Comparison of ENCODE assay signal across 8 mouse cellular contexts in genomic region chr11:43385716-43386115, GRCm38 (mm10). TPM values are rescaled to one million over a fixed set of nuclear protein-coding genes. Genes with fewer than 3 reads are reported as not detected.
DNase-seq lines count a peak whose midpoint lies in the region; ATAC-seq lines count a peak whose summit lies in the region.

No protein-coding gene starts in this region.

- H3K4me1 ChIP-seq in kidney, embryonic 16.5 days (ENCODE audit: insufficient read depth, low read length), result peaks cover 7% of the 10 kb centered on the region; the same call in 1 of the 2 replicates
- peaks cover 3% of the 10 kb centered on the region; the same call in 1 of the 2 replicates for H3K4me1 ChIP-seq in brown adipose tissue, adult 24 weeks (ENCODE audit: control insufficient read depth, insufficient read depth, insufficient read length, low read length)
- peaks cover 15% of the 10 kb centered on the region for H3K4me1 ChIP-seq in forebrain, embryonic 13.5 days
- peaks cover 14% of the 10 kb centered on the region for H3K4me1 ChIP-seq in limb, embryonic 10.5 days
- H3K4me1 ChIP-seq in neural tube, embryonic 11.5 days (ENCODE audit: control insufficient read depth, insufficient read depth, low read length), result 0 out of 2 replicates have a peak, but pooled peaks cover 2% of the 10 kb centered on the region

- H3K27ac ChIP-seq in kidney, embryonic 16.5 days (ENCODE audit: low read length), result no peak overlapping the region; the same call in 1 of the 2 replicates
- peak overlapping the region; percentile 64 for H3K27ac ChIP-seq in brown adipose tissue, adult 24 weeks (replicated peaks; ENCODE audit: low read depth, low read length)
- H3K27ac ChIP-seq in forebrain, embryonic 13.5 days, result no peak overlapping the region
- H3K27ac ChIP-seq in limb, embryonic 10.5 days, result peak overlapping the region; percentile 75; the same call in 1 of the 2 replicates
- H3K27ac ChIP-seq in neural tube, embryonic 11.5 days (ENCODE audit: low read depth, low read length), result no peak overlapping the region

- DNase-seq in kidney, adult 18-20 months, result no peak
- DNase-seq in limb, embryonic 10.5 days (ENCODE audit: low spot score), result peak; percentile 36
- peak; percentile 54 for DNase-seq in neural tube, embryonic 11.5 days (ENCODE audit: low spot score)

- WGBS in kidney, embryonic 16.5 days, result 4% methylated on average over 8 of the region's 8 CpGs
- 1% methylated on average over 8 of the region's 8 CpGs for WGBS in forebrain, embryonic 13.5 days
- WGBS in limb, embryonic 10.5 days, result 3% methylated on average over 8 of the region's 8 CpGs
- 3% methylated on average over 8 of the region's 8 CpGs for WGBS in neural tube, embryonic 11.5 days

- H3K36me3 ChIP-seq in kidney, embryonic 16.5 days (ENCODE audit: insufficient read depth, low read length), result no peaks in the 10 kb centered on the region
- H3K36me3 ChIP-seq in forebrain, embryonic 13.5 days (ENCODE audit: poor library complexity, severe bottlenecking), result no peaks in the 10 kb centered on the region
- H3K36me3 ChIP-seq in limb, embryonic 10.5 days, result no peaks in the 10 kb centered on the region
- no peaks in the 10 kb centered on the region for H3K36me3 ChIP-seq in neural tube, embryonic 11.5 days (ENCODE audit: control insufficient read depth, insufficient read depth, low read length)

- H3K4me3 ChIP-seq in kidney, embryonic 16.5 days (ENCODE audit: low read length), result peak overlapping the region; percentile 39
- H3K4me3 ChIP-seq in brown adipose tissue, adult 24 weeks (ENCODE audit: insufficient read depth, low read depth, low read length), result peak overlapping the region; percentile 59
- peak overlapping the region; percentile 32 for H3K4me3 ChIP-seq in forebrain, embryonic 13.5 days
- peak overlapping the region; percentile 46 for H3K4me3 ChIP-seq in limb, embryonic 10.5 days
- peak overlapping the region; percentile 24 for H3K4me3 ChIP-seq in neural tube, embryonic 11.5 days (ENCODE audit: low read depth, low read length)

- H3K9ac ChIP-seq in kidney, embryonic 16.5 days (replicated peaks; ENCODE audit: low read length), result peak overlapping the region; percentile 54
- peak overlapping the region; percentile 60 for H3K9ac ChIP-seq in forebrain, embryonic 13.5 days
- H3K9ac ChIP-seq in neural tube, embryonic 11.5 days (ENCODE audit: low read length), result peak overlapping the region; percentile 57; the same call in 1 of the 2 replicates

- peak; percentile 55 for ATAC-seq in kidney, embryonic 16.5 days (ENCODE audit: low FRiP score, low TSS enrichment)
- ATAC-seq in forebrain, embryonic 13.5 days, result peak; percentile 68
- ATAC-seq in neural tube, embryonic 11.5 days (ENCODE audit: insufficient read depth, low FRiP score, low TSS enrichment), result peak; percentile 64
- ATAC-seq in megakaryocyte progenitor cell, adult 5-6 weeks (replicated peaks; ENCODE audit: poor library complexity), result no peak
- no peak for ATAC-seq in inflammation-experienced regulatory T-cells, adult 6 months

- peak overlapping the region; percentile 66 for H3K4me2 ChIP-seq in kidney, embryonic 16.5 days (replicated peaks; ENCODE audit: low read depth, low read length)
- H3K4me2 ChIP-seq in forebrain, embryonic 13.5 days, result peak overlapping the region; percentile 68
- H3K4me2 ChIP-seq in neural tube, embryonic 11.5 days (ENCODE audit: low read depth), result peak overlapping the region; percentile 61

- H3K27me3 ChIP-seq in kidney, embryonic 16.5 days (ENCODE audit: insufficient read depth, low read length), result 0 out of 2 replicates have a peak, but pooled peaks cover 2% of the 10 kb centered on the region
- H3K27me3 ChIP-seq in forebrain, embryonic 13.5 days, result 0 out of 2 replicates have a peak, but pooled peaks cover 2% of the 10 kb centered on the region
- H3K27me3 ChIP-seq in limb, embryonic 10.5 days (ENCODE audit: low read depth, poor library complexity, severe bottlenecking), result peaks cover 27% of the 10 kb centered on the region
- H3K27me3 ChIP-seq in neural tube, embryonic 11.5 days (ENCODE audit: control insufficient read depth, insufficient read depth, low read length), result no peaks in the 10 kb centered on the region

- no peaks in the 10 kb centered on the region for H3K9me3 ChIP-seq in kidney, embryonic 16.5 days (ENCODE audit: low read length)
- H3K9me3 ChIP-seq in forebrain, embryonic 13.5 days (replicated peaks), result no peaks in the 10 kb centered on the region
- no peaks in the 10 kb centered on the region for H3K9me3 ChIP-seq in limb, embryonic 10.5 days (replicated peaks)
- H3K9me3 ChIP-seq in neural tube, embryonic 11.5 days (ENCODE audit: control insufficient read depth, low read length), result no peaks in the 10 kb centered on the region

RNA-seq across cellular contexts. Expression of gene Pttg1, which starts 40.3 kb away (rescaled TPM):
- 101 and 102 TPM in 2 replicates for polyA plus RNA-seq in kidney, embryonic 16.5 days (2015; fragmentation: Nextera tagmentation; extraction: Ambion mirVana)
- 157 and 160 TPM in 2 replicates for polyA plus RNA-seq in brown adipose tissue, adult 24 weeks (2012; ENCODE audit: insufficient read depth, insufficient read length, missing spikeins)
- polyA plus RNA-seq in forebrain, embryonic 13.5 days (2015; fragmentation: Nextera tagmentation; extraction: Ambion mirVana), result 38.1 and 45.3 TPM in 2 replicates
- 86.4 and 104 TPM in 2 replicates for polyA plus RNA-seq in limb, embryonic 10.5 days (2016; fragmentation: Nextera tagmentation; extraction: Ambion mirVana)
- polyA plus RNA-seq in neural tube, embryonic 11.5 days (2014; fragmentation: Nextera tagmentation; extraction: Ambion mirVana), result 62.8 and 71.2 TPM in 2 replicates
- 47.0 and 54.2 TPM in 2 replicates for total RNA-seq in megakaryocyte progenitor cell, adult 5-6 weeks (2015)
- total RNA-seq in megakaryocyte progenitor cell, adult 5-6 weeks (2017), result 47.9 and 52.5 TPM in 2 replicates
- 100 to 1,000 TPM; 103 to 180 (median 127) TPM for polyA plus RNA-seq in inflammation-experienced regulatory T-cells, adult 6 months (2017; shearing (Covaris generic))

RNA-seq across cellular contexts. Expression of gene Slu7, which starts 47.8 kb away (rescaled TPM):
- polyA plus RNA-seq in kidney, embryonic 16.5 days (2015; fragmentation: Nextera tagmentation; extraction: Ambion mirVana), result 59.6 and 66.3 TPM in 2 replicates
- polyA plus RNA-seq in brown adipose tissue, adult 24 weeks (2012; ENCODE audit: insufficient read depth, insufficient read length, missing spikeins), result 15.2 and 20.3 TPM in 2 replicates
- 68.4 and 72.8 TPM in 2 replicates for polyA plus RNA-seq in forebrain, embryonic 13.5 days (2015; fragmentation: Nextera tagmentation; extraction: Ambion mirVana)
- 49.2 and 59.9 TPM in 2 replicates for polyA plus RNA-seq in limb, embryonic 10.5 days (2016; fragmentation: Nextera tagmentation; extraction: Ambion mirVana)
- polyA plus RNA-seq in neural tube, embryonic 11.5 days (2014; fragmentation: Nextera tagmentation; extraction: Ambion mirVana), result 63.8 and 65.3 TPM in 2 replicates
- 27.5 and 30.5 TPM in 2 replicates for total RNA-seq in megakaryocyte progenitor cell, adult 5-6 weeks (2015)
- 66.0 and 73.7 TPM in 2 replicates for total RNA-seq in megakaryocyte progenitor cell, adult 5-6 weeks (2017)
- 100 to 1,000 TPM; 102 to 127 (median 108) TPM for polyA plus RNA-seq in inflammation-experienced regulatory T-cells, adult 6 months (2017; shearing (Covaris generic))

Comparison
In these comparisons a context has a peak if more than half of its experiments do, and no peak if none do; other contexts are left out.
1. ATAC-seq: peak in kidney, embryonic 16.5 days (single experiment), forebrain, embryonic 13.5 days (single experiment) and neural tube, embryonic 11.5 days (single experiment); none in megakaryocyte progenitor cell, adult 5-6 weeks (single experiment) and inflammation-experienced regulatory T-cells, adult 6 months (single experiment).
2. H3K27ac ChIP-seq: peak in brown adipose tissue, adult 24 weeks (single experiment) and limb, embryonic 10.5 days (single experiment); none in kidney, embryonic 16.5 days (single experiment), forebrain, embryonic 13.5 days (single experiment) and neural tube, embryonic 11.5 days (single experiment).
3. Peak in every context shown above with its lines, with median percentiles within 50 percentile points of each other: H3K4me2 ChIP-seq, H3K4me3 ChIP-seq and H3K9ac ChIP-seq.